Mouse (Mus musculus) gastrocnemius, postnatal 25 days (tissue): Measurements from ENCODE around the gene Nom1. TPM values are rescaled to one million over a fixed set of nuclear protein-coding genes. Genes with fewer than 3 reads are reported as not detected.
A peak's percentile ranks its signal among the peaks of the same experiment; 100 is the strongest.
"Not testable (repeated sequence)": the region's sequence is repeated elsewhere in the genome, so short reads cannot be mapped to it uniquely, and the experiment has no call there.

Experiments used
- DNase-seq: peaks from one replicate; pipeline ENCODE4 v3.0.0; 2022
- long read RNA-seq, 2 experiments: library from polyadenylated mRNA; stranded (forward); transcript quantifications; one replicate each; pipeline ENCODE4 v2.0.0; 2021
- total RNA-seq, 2 experiments: library from RNA; stranded (reverse); gene quantifications; 1 replicate in 1 of 2; 2 replicates in 1 of 2; pipeline ENCODE4 v1.2.3; 2021

The Nom1 gene
- 10 to 100 TPM; 10.4 to 10.8 TPM for total RNA-seq
- long read RNA-seq, experiment 1, full-length matches to known transcripts: 2 of 59 reads
- long read RNA-seq, experiment 1, partial matches to known transcripts: 53 of 59 reads
- long read RNA-seq, experiment 1, other reads (novel, unspliced or antisense): 4 of 59 reads
- long read RNA-seq, experiment 2, full-length matches to known transcripts: 11 of 38 reads
- long read RNA-seq, experiment 2, partial matches to known transcripts: 17 of 38 reads
- long read RNA-seq, experiment 2, other reads (novel, unspliced or antisense): 10 of 38 reads

DNA sequence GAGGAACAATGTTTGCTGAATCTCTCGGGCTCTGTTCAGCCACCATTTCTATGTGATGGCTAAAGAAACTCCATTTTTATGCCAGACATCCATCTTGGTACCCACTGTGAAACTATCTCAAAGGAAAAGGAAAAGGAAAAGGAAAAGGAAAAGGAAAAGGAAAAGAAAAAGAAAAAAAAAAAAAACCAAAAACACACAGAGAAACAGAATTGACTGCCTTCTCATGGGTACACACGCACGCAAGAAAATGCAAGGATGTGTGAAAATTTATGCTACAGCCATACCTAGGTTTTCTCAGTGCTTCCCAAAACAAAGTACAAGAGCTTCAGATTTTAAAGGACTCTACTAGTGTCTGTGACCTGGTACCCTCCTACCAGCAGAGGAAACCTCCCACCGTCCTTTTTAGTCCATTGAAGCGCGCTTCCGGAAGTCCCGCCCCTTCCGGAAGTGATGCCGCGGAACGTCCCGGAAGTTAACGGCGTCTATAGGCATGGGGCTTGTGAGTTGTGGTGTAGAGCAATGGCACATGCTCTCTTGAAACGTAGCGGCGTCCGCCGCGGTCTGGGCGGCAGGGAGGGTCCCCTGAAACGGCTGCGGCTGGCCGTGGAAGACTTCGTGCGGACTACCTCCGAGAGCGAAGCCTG, at the start of gene Nom1:
Gene Nom1, plus strand, starts transcription at position 437 of the 644 bp plus-strand sequence.
- peak; percentile 83 for DNase-seq

DNA sequence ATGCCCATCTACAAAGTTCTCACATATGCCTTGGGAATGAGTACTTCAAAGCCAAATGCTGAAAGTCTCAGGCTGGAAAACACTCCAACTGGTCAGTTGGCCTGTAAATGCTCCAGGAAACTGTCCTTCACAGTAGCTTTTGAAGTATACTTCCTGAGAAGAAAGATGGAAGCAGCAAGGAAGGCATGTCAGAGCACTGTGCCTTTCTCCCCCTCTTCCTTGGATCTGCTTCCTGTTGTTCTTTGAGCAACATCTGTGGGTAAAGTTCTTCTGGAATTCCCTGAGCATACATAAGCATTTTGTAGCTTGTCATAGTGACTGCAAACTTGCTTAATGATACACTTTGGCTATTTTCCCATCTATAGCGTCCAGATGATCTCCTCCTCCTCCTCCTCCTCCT, 46.9 kb upstream of the Nom1 start:
- DNase-seq: no peak

DNA sequence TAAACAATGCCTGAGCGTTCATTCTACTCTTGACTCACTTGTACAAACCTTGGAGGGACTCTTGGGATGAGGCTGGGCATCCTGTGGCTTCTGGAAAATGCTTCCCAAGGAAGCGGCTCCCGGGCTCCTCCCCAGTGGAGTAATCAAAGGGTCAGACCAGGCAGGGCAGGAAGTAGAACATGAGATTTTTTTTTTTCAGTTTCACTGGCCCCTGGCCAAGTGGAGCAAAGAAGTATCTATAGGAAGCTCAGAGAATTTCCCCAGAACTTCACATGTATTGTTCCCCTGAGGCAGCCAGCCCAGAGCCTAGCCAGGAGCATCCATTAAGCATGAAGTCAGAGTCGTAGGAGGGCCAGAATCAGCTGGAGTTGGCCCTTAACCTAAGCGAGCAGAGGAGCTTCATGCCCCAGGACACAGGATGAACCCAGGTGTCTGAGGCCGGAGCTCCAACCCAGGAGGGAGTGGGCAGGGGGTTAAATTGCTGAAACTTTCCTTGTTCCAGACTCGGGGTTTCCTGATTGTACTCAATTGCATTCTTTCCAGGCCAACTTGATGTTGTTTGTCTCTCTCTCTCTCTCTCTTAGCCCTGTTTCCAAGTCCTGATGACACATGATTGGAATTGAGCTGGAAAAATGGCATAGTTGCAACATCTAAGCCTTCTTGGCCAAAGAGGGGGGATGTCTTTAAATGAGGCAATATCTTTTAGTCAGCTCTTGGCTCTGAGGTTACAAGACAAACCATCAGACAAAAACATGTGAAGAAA, 46.1 kb upstream of the Nom1 start:
- DNase-seq: peak; percentile 41

DNA sequence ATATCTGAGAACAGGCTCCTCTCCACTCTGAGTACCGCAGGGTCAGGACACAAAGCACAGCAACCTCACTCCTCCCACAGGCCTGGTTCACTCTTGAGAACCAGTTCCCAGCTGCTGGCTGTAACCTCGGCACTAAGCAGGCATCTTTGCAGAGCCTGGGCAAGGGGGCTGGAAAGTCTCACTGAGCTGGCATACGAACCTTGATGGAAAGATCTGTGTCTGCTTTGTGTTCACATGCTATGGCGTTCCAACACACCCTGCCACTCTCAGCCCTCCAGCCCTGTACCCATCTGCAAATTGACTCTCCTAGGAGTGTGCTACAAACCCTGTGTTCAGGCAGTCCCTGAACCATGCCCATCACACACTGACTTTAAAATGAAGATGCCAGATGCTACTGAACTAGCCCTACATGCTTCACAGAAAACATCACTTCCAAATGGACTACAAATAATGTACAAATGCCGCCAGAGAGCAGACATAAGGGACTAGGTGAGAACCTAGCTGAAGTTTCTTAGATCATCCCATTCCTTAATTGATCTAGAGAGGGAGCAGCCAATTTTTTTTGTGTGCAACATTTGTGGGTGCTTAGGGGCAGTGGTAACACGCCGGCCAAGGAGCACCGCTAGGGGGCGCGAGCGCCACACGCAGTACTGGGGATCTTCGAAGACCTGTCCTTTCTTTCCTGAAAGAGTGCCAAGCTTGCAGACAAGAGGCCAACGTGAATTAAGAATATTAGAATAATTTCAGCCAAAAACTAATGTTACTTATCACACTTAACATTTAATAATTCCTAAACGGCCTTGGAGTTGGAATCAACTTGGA, 45.3 kb upstream of the Nom1 start:
- peak; percentile 66 for DNase-seq

- no peak for DNase-seq
Observed at GRCm38 (mm10) chr5:29398427-29398826, 36.0 kb upstream of the Nom1 start.

- DNase-seq: no peak
Observed at GRCm38 (mm10) chr5:29410854-29411253, 23.6 kb upstream of the Nom1 start.

GRCm38 (mm10) chr5:29413041-29413440, 21.4 kb upstream of the Nom1 start:
- no peak for DNase-seq

DNA sequence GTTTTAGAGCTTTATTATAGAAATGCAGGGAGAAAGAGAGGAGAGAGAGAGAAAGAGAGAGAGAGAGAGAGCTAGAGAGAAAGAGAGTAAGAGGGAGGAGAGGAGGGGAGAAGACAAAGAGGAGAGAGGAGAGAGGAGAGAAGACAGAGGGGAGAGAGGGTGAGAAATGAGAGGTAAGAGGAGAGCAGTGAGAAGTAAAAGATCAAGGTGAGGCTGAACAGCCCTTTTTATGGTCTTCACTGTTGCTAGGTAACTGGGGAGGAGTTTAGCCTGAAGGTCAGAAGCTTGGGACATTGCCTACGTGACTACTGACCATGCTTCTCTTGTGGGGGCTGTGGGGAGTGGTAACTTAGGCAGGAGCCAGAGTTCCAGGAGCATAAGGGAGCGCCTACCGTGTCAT, 11.1 kb upstream of the Nom1 start:
- not testable (repeated sequence) for DNase-seq

- DNase-seq: peak; percentile 17
Observed at GRCm38 (mm10) chr5:29434872-29435358, 451 bp downstream of the Nom1 start.

DNA sequence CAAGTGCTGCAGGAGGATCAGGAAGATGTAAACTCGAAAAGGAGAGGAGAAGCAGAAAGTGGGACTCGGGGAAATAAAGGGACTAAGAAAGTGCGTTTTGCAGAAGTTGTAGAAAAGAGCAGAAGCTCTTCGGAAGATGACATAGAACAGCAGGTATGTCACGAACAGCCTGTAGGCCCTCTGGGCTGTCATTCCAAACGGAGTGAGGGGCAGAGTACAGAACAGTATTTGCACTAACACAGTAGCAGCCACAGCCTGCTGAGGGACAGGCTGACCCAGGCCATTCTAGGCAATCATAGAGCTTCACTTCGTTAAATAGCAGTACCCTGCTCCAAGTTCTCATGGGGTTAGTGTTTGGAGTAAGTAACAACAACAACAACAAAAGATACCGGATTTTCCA, 1.0 kb downstream of the Nom1 start:
- no peak for DNase-seq

- DNase-seq: not testable (repeated sequence)
Observed at GRCm38 (mm10) chr5:29436728-29437127, 2.3 kb downstream of the Nom1 start.

GRCm38 (mm10) chr5:29445275-29445674, 10.8 kb downstream of the Nom1 start:
- no peak for DNase-seq

GRCm38 (mm10) chr5:29452352-29452751, 17.9 kb downstream of the Nom1 start:
- DNase-seq: no peak

- DNase-seq: no peak
Observed at GRCm38 (mm10) chr5:29456895-29457656, 22.6 kb downstream of the Nom1 start.

- no peak for DNase-seq
Observed at GRCm38 (mm10) chr5:29462943-29463686, 28.7 kb downstream of the Nom1 start.

DNA sequence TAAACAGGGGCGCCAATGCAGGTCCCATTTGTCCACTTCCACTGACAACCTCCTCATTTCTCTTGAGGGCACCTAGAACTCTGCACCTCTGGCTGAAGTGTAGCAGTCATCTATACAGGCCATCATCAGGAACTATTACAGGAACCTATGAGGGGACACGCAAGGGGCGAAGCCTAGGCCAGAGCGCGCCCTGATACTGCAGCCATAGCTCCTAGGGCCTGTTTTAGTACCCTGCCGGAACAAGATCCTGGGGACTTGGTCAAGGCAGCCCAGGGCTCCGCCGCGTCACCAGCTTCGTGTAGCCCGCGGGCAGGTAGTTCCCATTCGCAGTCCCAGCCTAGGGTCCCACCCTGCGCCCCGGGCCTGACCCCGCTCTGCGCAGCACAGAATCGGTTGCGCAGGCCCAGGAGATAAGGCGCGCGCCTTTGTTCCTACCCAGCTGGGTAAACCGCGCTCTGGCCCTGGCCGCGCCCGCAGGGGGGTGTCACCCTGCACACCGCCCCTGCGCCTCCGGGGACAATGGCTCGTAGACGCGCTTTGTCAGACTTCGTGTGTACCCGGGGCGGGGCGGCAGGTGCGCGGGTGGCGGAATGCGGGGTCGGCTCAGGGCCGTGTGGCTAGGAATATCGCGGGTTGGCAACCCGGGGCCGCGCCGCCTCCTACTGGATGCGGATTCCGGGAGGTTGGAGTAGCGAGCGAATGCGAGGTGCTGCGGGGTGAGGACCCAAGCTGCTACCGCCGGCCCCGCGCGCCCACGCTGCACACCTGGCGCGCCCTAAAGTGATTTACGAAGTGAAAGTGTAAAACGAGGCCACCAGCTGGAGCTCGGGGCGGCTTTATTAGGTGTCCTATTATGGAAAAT, 33.3 kb downstream of the Nom1 start:
- DNase-seq: no peak

GRCm38 (mm10) chr5:29468351-29469065, 34.0 kb downstream of the Nom1 start:
- no peak for DNase-seq

GRCm38 (mm10) chr5:29469501-29469900, 35.0 kb downstream of the Nom1 start:
- DNase-seq: no peak

- no peak for DNase-seq
Observed at GRCm38 (mm10) chr5:29470271-29470670, 35.8 kb downstream of the Nom1 start.
